27 mouse cellular contexts compared by ENCODE assay signal in the genomic region with DNA sequence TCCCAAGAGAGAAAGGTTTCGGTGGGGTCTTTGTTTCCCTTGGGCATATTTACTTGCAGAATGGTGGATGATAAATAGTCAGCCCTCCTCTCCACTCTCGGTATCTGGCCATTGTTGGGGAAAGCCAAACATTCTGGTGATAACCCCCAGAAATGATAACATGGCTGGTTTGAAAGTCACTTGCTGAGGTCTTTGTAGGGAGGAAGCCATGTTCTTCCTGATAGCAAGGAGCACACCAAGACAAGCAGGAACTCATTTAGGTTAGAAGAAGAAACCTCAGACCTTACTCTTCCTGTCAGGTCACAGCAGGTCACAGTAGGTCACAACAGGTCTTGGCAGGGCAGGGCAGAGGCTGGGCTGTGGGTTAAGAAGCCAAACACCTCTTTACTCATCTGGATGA.
DNase-seq lines count a peak whose midpoint lies in the region; ATAC-seq and TF ChIP-seq lines count a peak whose summit lies in the region.
"Had no signal": no experiment of that assay in that cellular context is flagged by ENCODE, and none has a peak within 500 bp of the region (broad histone marks: within the 10 kb centered on the region; RNA-seq: fewer than 3 reads in every experiment).

No protein-coding gene starts in this region.

- peaks cover 17% of the 10 kb centered on the region; the same call in 1 of the 2 replicates for H3K79me2 ChIP-seq in macrophage (ENCODE audit: inconsistent target)

- intact Hi-C loops in heart, postnatal 36 days (cut with DNase I), result no loop called here

- TF ChIP-seq EP300 in stomach, postnatal 0 days (optimal IDR thresholded peaks at IDR 0.05), result no peak

- peak overlapping the region; percentile 20; the same call in 1 of the 2 replicates for H3K4me3 ChIP-seq in macrophage (ENCODE audit: inconsistent target)
- no peak overlapping the region for H3K4me3 ChIP-seq in stomach, postnatal 0 days (ENCODE audit: low read depth, low read length)
- H3K4me3 ChIP-seq: embryonic facial prominence, embryonic 10.5 days; forebrain, embryonic 15.5 days; heart, adult 2 months; limb, embryonic 12.5 days; midbrain, embryonic 15.5 days; myocyte; stomach, embryonic 15.5 days had no signal

- H3K9ac ChIP-seq in stomach, postnatal 0 days (ENCODE audit: low read length), result no peak overlapping the region
- H3K9ac ChIP-seq: forebrain, embryonic 15.5 days; hindbrain, embryonic 14.5 days; limb, embryonic 12.5 days; midbrain, embryonic 15.5 days; stomach, embryonic 15.5 days had no signal

- H3K4me2 ChIP-seq in stomach, postnatal 0 days (replicated peaks; ENCODE audit: low read depth), result no peak overlapping the region
- H3K4me2 ChIP-seq: forebrain, embryonic 15.5 days; hindbrain, embryonic 14.5 days; limb, embryonic 12.5 days; liver, embryonic 11.5 days; midbrain, embryonic 15.5 days; stomach, embryonic 15.5 days had no signal

- H3K4me1 ChIP-seq in stomach, postnatal 0 days (replicated peaks; ENCODE audit: control insufficient read depth, insufficient read depth), result peaks cover 7% of the 10 kb centered on the region; the same call in 1 of the 2 replicates
- H3K4me1 ChIP-seq: midbrain, embryonic 15.5 days had no signal

- peak; percentile 37 for ATAC-seq in activated CD4-positive, CD25-positive, alpha-beta regulatory T cell, adult 4 months
- no peak for ATAC-seq in stomach, postnatal 0 days (ENCODE audit: low FRiP score, low TSS enrichment)
- ATAC-seq: forebrain, embryonic 15.5 days; intestine, embryonic 16.5 days; liver, postnatal 0 days; midbrain, embryonic 15.5 days had no signal

- WGBS in macrophage (ENCODE audit: missing documents), result 53% methylated on average over 2 of the region's 2 CpGs
- WGBS in stomach, postnatal 0 days, result 39% methylated on average over 2 of the region's 2 CpGs

- no peak for TF ChIP-seq CTCF in stomach, postnatal 0 days (IDR thresholded peaks at IDR 0.05; ENCODE audit: low read depth)

- no peaks in the 10 kb centered on the region for H3K27me3 ChIP-seq in stomach, postnatal 0 days (ENCODE audit: control insufficient read depth, insufficient read depth, low read length)
- H3K27me3 ChIP-seq: CH12.LX; forebrain, embryonic 15.5 days; limb, embryonic 12.5 days; midbrain, embryonic 15.5 days; stomach, embryonic 15.5 days had no signal

- peak overlapping the region; percentile 99 for H3K27ac ChIP-seq in macrophage
- no peak overlapping the region for H3K27ac ChIP-seq in stomach, postnatal 0 days (replicated peaks)
- H3K27ac ChIP-seq: embryonic facial prominence, embryonic 10.5 days; forebrain, embryonic 15.5 days; heart, adult 2 months; hindbrain, embryonic 14.5 days; limb, embryonic 12.5 days; midbrain, embryonic 15.5 days; stomach, embryonic 15.5 days had no signal

- no peaks in the 10 kb centered on the region for H3K36me3 ChIP-seq in macrophage (ENCODE audit: inconsistent target)
- no peaks in the 10 kb centered on the region for H3K36me3 ChIP-seq in stomach, postnatal 0 days (ENCODE audit: control insufficient read depth, insufficient read depth, low read length)
- H3K36me3 ChIP-seq: embryonic facial prominence, embryonic 10.5 days; forebrain, embryonic 15.5 days; G1E; limb, embryonic 12.5 days; midbrain, embryonic 15.5 days; stomach, embryonic 15.5 days had no signal

- no peaks in the 10 kb centered on the region for H3K9me3 ChIP-seq in stomach, postnatal 0 days (ENCODE audit: control insufficient read depth, low read length)
- H3K9me3 ChIP-seq: embryonic facial prominence, embryonic 10.5 days; forebrain, embryonic 15.5 days; G1E; limb, embryonic 12.5 days; midbrain, embryonic 15.5 days; stomach, embryonic 15.5 days had no signal

- DNase-seq in heart, adult 11 months, result peak; percentile 55
- no peak for DNase-seq in heart, postnatal 36 days
- no peak for DNase-seq in stomach, postnatal 0 days (ENCODE audit: low spot score)
- DNase-seq in ovary, adult 18-20 months (ENCODE audit: low spot score), result no peak
- no peak for DNase-seq in urinary bladder, postnatal 4 days (ENCODE audit: low spot score in 2 of 2)
- DNase-seq: adrenal gland, postnatal 10 days; cerebellum, adult 8-10 months; gastrocnemius, postnatal 10 days; heart, adult 2 months; kidney, postnatal 36 days; liver, postnatal 0 days; lung, postnatal 10 days; right cerebral cortex, adult 18-20 months; right cerebral cortex, postnatal 4 days had no signal
